Mouse (Mus musculus) limb, embryonic 10.5 days (tissue): ENCODE data around the gene Nradd. TPM values are rescaled to one million over a fixed set of nuclear protein-coding genes. Genes with fewer than 3 reads are reported as not detected.

ENCODE experiments used
- DNase-seq: peaks from one replicate; pipeline ENCODE4 v3.0.0-alpha.2; 2017; ENCODE audit warnings: low spot score
- H3K27ac ChIP-seq: fragments of 300-500 bp; sonication (generic); 2 replicates; pipeline ENCODE4 v1.5.1; 2016; ENCODE audit warnings: mild to moderate bottlenecking
- H3K27me3 ChIP-seq: fragments of 300-500 bp; sonication (generic); 2 replicates; pipeline ENCODE4 v1.6.1; 2016; ENCODE audit warnings: low read depth, mild to moderate bottlenecking; ENCODE audit not compliant: poor library complexity, severe bottlenecking
- H3K36me3 ChIP-seq: fragments of 300-500 bp; sonication (generic); 2 replicates; pipeline ENCODE4 v1.6.1; 2016; ENCODE audit warnings: mild to moderate bottlenecking, moderate library complexity
- H3K4me1 ChIP-seq: fragments of 300-500 bp; sonication (generic); 2 replicates; pipeline ENCODE4 v1.6.1; 2016
- H3K4me3 ChIP-seq: fragments of 300-500 bp; sonication (generic); 2 replicates; pipeline ENCODE4 v1.5.1; 2016; ENCODE audit warnings: mild to moderate bottlenecking, moderate library complexity
- H3K9me3 ChIP-seq: fragments of 300-500 bp; sonication (generic); replicated peaks from 2 replicates; pipeline ENCODE4 v1.6.1; 2016; ENCODE audit warnings: mild to moderate bottlenecking
- WGBS: fragments of 180-500 bp; shearing (Covaris S2); methylation state at CpG from one replicate; pipeline ENCODE4 v1.1.7; 2016; 5-methylcytosine and 5-hydroxymethylcytosine counted together
- polyA plus RNA-seq: library from polyadenylated mRNA; unstranded; fragments of >200 nt; fragmentation: Nextera tagmentation; extraction: Ambion mirVana; gene quantifications from 2 replicates; pipeline ENCODE4 v1.2.1, GENCODE M21; 2016

Gene Nradd
- 52.8 and 60.6 TPM in 2 replicates for polyA plus RNA-seq

DNA sequence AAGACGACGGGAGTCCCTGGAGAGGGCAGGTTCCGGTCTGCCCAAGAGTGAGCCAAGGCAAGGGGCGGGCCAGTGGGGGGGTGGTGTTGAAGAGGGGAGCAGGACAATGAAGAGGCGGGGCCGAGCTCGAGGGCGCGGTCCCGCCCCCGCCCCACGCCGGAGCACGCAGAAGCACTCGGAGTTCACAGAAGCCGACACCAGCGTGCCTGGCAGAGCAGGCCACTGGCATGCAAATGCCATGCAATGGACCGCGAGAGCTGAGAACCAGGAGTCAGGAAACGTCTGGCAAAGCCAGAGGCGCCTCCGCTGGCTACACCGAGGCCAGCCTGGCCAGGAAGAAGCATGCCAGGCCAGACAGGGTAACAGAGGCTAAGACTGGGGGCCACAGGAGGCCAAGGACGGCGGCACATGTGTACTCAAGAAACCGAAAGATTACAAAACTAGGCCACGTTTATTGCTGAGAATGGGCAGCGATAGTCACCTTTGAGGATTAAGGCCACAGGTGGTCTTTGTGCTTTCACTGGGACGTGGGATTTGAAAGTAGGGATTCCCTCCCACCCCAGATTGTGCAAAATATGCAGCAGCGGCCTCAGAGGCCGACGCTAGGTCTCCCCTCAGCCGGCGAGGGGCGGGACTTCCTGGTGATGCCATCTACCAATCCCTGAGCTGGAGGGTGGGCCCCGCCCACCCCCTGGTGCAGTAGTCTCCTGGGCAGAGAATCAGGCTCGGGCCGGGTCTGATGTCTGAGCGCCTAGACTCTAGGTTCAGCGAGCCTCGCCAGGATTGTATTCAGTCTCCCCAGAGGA is at the start of gene Nradd:
Gene Nradd (minus strand): TSS at position 92 of the 806 bp plus-strand sequence.
- peaks cover 26% of the 10 kb centered on the region for H3K27me3 ChIP-seq
- H3K4me3 ChIP-seq, result peak within 1 kb of the TSS; percentile 72
- peaks cover 36% of the 10 kb centered on the region for H3K36me3 ChIP-seq
- peak within 1 kb of the TSS; percentile 92 for H3K27ac ChIP-seq
- H3K9me3 ChIP-seq, result no peaks in the 10 kb centered on the region
- under 1% methylated on average over 41 of the region's 41 CpGs for WGBS
- DNase-seq, result peak; percentile 94
- peaks cover 41% of the 10 kb centered on the region for H3K4me1 ChIP-seq

DNA sequence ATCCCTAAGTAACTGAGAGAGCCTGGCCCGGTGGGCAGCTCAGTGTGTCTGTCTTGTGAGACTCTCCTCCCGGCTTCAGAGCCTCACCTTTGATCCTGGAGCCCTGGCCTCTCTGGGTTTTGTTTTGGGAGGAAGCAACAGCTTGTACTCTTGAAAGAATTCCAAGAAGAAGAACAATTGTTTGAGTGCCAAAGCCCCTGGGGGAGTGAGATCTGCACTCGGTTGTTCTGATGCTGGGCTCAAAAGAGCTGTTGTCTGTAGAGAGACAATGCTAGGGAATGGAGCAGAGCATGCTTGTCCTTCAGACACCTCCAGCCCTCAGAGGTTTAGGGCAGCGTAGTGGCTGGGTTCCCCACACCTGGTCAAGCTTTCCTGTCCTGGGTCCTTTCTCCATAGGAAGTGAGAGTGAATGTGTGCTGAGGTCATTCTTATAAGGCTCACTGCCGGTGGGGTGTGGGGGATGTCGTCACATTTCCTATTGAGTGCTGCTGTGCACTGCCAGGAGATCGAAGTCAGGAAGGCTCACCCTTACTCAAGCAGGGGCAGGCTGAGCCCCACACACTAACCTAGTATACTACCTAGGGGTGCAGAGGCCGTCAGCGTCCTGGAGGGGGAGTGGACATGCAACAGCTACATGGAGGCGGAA is 49.0 kb upstream of the Nradd start:
- Histone ChIP-seq H3K27me3 (no peaks in the 10 kb centered on the region), H3K27ac (peak overlapping the region; percentile 19; the same call in 1 of the 2 replicates), H3K4me1 (peaks cover 24% of the 10 kb centered on the region), H3K4me3 (no peak overlapping the region), H3K36me3 (no peaks in the 10 kb centered on the region), H3K9me3 (no peaks in the 10 kb centered on the region)
- no peak for DNase-seq
- WGBS, result 77% methylated on average over 10 of the region's 10 CpGs

DNA sequence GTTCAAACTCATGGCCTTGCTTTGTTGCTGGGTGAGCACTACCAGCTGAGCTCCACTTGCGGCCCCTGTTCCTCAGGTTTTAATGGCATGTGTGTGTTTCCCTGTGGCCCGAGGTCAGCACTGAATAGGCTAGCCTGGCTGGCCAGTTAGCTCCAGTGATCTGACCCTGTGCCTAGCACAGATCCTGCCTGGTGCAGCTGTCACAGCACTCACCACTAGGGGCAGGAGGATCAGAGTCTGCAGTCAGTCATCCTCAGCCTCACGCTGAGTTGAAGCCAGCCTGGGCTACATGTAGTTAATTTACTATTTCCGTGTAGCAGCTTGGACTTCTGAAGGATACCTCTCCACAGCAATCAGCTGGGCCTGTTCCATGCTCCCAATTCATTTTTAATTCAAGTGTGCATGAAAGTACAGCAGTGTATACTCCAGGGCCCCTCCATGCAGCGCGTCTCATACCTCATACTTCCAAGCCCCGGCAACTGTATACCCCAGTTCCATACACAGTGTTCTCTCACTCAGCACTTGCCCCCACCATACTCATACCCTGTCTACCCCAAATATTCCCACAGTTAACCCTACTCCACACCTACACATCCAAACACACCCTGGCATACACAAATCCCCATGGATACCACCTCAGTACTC is 48.3 kb upstream of the Nradd start:
- no peaks in the 10 kb centered on the region for H3K9me3 ChIP-seq
- WGBS, result 75% methylated on average over 7 of the region's 7 CpGs
- H3K36me3 ChIP-seq, result no peaks in the 10 kb centered on the region
- H3K27me3 ChIP-seq, result no peaks in the 10 kb centered on the region
- peak; percentile 42 for DNase-seq
- no peak overlapping the region for H3K4me3 ChIP-seq
- peaks cover 20% of the 10 kb centered on the region for H3K4me1 ChIP-seq
- H3K27ac ChIP-seq, result peak overlapping the region; percentile 19; the same call in 1 of the 2 replicates

DNA sequence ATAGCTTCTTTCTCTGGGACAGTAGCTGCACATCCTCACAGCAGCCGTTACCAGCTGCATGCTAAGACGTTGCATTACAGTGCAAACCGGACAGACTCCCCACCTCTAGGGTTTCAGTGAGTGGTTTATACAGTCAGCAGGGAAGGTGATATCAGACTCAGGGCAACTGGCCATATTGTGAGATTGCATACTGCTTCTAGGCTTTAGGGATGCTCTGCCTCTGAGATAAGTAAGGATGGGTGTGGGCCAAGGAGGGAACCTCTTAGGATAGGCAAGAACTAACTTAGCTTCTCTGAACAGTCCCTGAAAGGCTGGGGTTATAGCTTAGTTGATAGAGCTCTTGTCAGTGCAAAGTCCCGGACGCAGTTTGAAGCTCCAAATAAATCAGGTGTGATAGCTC is 45.5 kb upstream of the Nradd start:
- Histone ChIP-seq H3K4me1 (peaks cover 27% of the 10 kb centered on the region), H3K9me3 (no peaks in the 10 kb centered on the region), H3K27me3 (no peaks in the 10 kb centered on the region), H3K4me3 (no peak overlapping the region), H3K27ac (no peak overlapping the region), H3K36me3 (no peaks in the 10 kb centered on the region)
- 93% methylated on average over 5 of the region's 5 CpGs for WGBS
- no peak for DNase-seq

DNA sequence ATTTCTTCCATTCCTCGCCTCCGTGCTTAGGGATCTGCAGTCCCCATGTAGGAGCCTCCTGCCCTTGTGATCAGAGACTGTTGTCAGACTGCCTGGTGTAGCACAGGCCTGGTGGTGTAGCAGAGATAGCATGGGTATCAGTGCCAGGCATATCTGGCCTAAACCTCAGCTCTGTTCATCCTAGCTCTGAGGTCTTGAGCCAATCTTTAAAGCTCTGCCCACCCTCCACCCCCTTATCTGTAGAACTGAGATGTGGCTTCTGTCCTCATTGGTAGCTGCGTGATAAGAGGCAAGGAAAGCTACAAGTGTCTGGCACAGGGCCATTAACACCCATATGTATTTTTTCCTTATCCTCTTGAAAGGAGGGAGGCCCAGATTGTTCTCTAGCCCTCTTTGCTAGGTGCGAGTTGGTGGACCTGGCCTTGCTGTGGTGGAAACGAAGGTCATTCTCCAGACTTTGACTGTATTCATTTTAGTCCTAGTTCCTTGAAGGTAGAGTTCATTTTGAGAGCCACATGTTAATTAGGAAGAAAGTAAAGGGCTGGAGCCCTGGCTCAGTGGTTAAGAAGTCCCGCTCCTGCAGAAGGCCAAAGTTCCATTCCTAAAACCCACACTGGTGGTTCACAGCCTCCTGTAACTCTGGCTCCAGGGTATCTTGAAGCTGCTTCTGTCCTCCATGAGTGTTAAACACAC is 44.5 kb upstream of the Nradd start:
- Histone ChIP-seq H3K4me3 (no peak overlapping the region), H3K4me1 (peaks cover 25% of the 10 kb centered on the region), H3K27ac (no peak overlapping the region), H3K27me3 (no peaks in the 10 kb centered on the region), H3K9me3 (no peaks in the 10 kb centered on the region), H3K36me3 (no peaks in the 10 kb centered on the region)
- 95% methylated on average over 6 of the region's 6 CpGs for WGBS
- no peak for DNase-seq

DNA sequence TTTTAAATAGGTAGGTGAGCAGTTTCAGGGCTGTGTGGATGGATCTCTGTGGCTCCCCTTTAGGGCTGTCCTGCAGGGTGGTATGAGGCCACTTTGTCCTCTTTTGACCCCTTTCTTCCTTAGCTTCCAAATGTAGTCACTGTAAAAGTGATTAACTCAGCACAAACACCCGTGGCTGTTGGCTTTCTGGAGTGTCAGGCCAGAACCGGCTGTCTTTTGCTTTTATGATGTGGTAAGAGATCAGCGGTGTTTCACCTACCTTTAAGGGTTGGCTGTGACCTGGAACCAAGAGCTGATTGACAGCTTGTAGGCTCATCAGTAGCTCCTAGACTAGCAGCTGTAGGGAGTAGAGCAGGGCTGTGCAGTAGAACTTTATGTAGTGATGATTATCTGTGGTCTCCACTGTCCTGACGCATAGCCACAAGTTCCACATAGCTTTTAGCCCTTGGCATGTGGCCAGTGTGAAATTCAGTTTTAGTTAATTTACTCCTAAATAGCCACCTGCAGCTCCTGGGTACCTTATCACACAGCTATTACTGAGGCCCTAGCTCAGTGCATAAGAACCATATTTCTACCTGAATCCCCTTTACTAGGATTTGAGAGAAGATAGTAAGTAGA is 43.1 kb upstream of the Nradd start:
- no peaks in the 10 kb centered on the region for H3K9me3 ChIP-seq
- no peaks in the 10 kb centered on the region for H3K36me3 ChIP-seq
- H3K27me3 ChIP-seq, result no peaks in the 10 kb centered on the region
- H3K4me1 ChIP-seq, result peaks cover 22% of the 10 kb centered on the region
- H3K27ac ChIP-seq, result no peak overlapping the region
- no peak overlapping the region for H3K4me3 ChIP-seq
- 68% methylated on average over 4 of the region's 4 CpGs for WGBS
- no peak for DNase-seq

DNA sequence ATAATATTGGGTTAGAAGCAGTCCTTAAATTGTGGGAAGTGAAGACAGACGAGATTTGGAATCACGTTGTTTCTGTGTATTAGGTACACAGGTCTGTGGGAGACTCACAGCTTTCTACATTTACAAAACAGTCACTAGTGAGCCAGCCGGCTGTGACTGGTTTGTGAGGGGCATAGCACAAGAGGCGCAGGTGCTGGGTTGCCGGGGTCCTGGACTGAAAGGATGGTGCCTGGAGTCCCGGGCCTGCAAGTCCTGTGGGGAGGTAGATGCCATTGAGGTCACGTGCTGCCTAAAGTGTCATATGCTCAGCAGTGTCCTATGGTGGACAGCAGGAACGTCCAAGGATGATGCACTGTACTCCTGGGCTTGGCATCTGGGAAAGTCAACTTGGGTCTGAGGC is 42.1 kb upstream of the Nradd start:
- Histone ChIP-seq H3K4me1 (peaks cover 22% of the 10 kb centered on the region), H3K36me3 (no peaks in the 10 kb centered on the region), H3K27me3 (no peaks in the 10 kb centered on the region), H3K9me3 (no peaks in the 10 kb centered on the region), H3K4me3 (no peak overlapping the region), H3K27ac (peak overlapping the region; percentile 50; the same call in 1 of the 2 replicates)
- DNase-seq, result no peak
- WGBS, result 56% methylated on average over 8 of the region's 8 CpGs

DNA sequence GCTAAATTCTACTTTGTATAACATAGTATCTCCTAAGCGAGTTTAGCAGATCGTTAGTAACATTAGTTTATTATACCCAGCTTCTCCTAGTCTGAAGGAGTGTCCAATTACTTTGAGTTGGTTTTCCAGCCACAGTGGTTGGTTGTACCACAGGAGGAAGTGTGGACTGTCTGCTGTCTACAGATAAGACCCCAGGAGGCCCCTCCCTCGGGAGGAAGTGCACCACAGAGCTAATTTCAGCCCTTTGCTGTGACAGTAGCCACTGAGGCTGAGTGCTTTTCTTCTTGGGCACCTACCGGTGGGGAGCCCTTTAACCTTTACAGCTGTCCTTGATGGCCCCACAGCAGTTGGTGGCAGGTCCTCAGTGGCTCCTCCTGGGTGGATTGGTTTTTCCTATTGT is 41.7 kb upstream of the Nradd start:
- H3K4me3 ChIP-seq, result no peak overlapping the region
- H3K27ac ChIP-seq, result peak overlapping the region; percentile 50; the same call in 1 of the 2 replicates
- 22% methylated on average over 4 of the region's 4 CpGs for WGBS
- no peaks in the 10 kb centered on the region for H3K36me3 ChIP-seq
- H3K4me1 ChIP-seq, result peaks cover 18% of the 10 kb centered on the region
- no peaks in the 10 kb centered on the region for H3K27me3 ChIP-seq
- no peak for DNase-seq
- no peaks in the 10 kb centered on the region for H3K9me3 ChIP-seq

DNA sequence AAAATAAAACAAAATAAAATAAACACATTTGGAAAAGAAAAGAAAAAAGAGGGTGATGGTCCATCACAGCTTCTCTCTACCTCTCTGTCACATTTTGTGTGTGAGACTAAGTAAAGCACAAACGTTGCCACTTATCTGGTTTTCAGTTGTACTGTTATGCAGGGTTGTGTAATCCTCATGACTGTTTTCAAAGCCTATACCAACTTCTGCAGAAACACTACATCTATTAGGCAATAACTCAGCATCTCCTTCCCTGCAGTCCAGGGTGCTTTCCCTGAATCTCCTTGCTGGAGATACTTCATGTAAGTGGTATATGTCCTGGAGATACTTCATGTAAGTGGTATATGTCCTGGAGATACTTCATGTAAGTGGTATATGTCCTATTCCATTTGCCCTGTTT is 38.6 kb upstream of the Nradd start:
- no peak overlapping the region for H3K4me3 ChIP-seq
- no peak overlapping the region for H3K27ac ChIP-seq
- peaks cover 10% of the 10 kb centered on the region for H3K36me3 ChIP-seq
- 92% methylated on average over 1 of the region's 1 CpGs for WGBS
- H3K27me3 ChIP-seq, result no peaks in the 10 kb centered on the region
- peaks cover 19% of the 10 kb centered on the region for H3K4me1 ChIP-seq
- H3K9me3 ChIP-seq, result no peaks in the 10 kb centered on the region
- DNase-seq, result no peak

DNA sequence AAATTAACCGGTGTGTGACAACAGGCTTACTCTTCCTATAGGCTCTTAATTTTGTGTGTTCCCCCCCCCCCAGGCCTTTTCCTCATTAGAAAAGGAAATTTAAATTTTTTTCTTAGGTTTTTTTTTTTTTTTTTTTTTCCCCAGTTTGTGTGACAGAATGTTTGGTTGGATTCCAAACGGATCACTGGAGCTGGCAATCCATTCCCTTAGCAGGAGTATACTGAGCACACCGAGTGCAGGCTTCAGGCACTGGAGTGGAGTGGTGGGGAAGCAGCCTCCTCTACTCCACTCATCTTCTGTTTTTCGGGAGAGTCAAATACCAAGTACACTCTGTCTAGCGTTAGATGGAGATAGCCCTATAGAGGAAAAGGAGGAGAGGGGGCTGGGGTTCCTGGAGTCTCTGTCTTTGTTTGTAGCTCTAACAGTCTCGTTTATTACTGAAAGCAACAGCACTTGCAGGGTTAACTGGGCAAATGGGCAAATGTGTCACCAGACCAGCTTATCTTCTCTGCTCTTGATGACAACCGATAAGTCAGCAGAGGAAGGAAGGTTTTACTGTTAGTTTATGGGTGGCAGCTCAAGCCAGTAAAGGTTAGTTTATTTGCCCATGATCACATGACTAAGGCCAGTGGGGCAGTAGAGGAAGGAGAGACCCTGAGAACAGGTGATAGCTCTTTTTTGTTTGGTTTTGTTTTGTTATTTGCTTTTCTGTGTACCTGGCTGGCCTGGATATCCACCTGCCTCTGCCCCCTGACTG is 36.8 kb upstream of the Nradd start:
- no peaks in the 10 kb centered on the region for H3K27me3 ChIP-seq
- H3K4me1 ChIP-seq, result peaks cover 15% of the 10 kb centered on the region
- DNase-seq, result no peak
- no peaks in the 10 kb centered on the region for H3K9me3 ChIP-seq
- H3K36me3 ChIP-seq, result peaks cover 10% of the 10 kb centered on the region
- 74% methylated on average over 7 of the region's 7 CpGs for WGBS
- no peak overlapping the region for H3K4me3 ChIP-seq
- H3K27ac ChIP-seq, result no peak overlapping the region

DNA sequence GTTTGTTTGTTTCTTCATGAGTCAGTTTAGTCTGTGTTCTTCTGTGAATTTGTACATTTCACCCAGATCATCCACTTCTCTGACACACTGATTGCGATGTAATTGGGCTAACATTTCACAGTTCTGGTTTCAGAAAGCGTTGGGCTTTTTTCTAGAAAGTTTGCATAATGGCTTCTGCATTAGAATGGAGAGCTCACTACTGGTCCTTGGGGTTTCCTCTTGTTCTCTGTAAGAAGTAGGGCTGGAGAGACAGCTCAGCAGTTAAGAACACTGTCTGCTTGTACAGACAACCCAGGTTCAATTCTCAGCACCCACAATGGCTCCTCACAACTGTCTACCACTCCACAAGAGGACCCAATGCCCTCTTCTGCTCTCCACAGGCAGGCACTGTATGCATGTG is 36.0 kb upstream of the Nradd start:
- Histone ChIP-seq H3K4me3 (no peak overlapping the region), H3K9me3 (no peaks in the 10 kb centered on the region), H3K36me3 (peaks cover 10% of the 10 kb centered on the region), H3K27ac (no peak overlapping the region), H3K4me1 (peaks cover 18% of the 10 kb centered on the region), H3K27me3 (no peaks in the 10 kb centered on the region)
- 76% methylated on average over 2 of the region's 2 CpGs for WGBS
- DNase-seq, result no peak

DNA sequence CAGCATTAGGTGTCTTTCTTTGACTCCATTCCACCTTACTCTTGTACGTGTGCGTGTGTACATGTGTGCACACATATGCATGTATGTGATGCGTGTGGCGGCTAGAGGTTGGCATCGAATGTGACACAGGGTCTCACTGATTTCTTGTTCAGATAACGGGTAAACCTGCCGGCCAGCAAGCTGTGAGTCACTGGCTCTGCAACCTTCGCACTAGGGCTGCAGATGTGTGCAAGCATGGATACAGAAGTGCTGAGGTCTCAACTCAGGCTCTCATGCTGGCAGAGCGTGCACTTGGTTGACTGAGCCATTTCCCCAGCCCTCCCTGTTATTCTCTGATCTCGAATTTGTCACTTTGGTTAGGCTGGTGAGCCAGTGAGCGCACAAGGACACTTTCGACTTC is 35.3 kb upstream of the Nradd start:
- 90% methylated on average over 12 of the region's 12 CpGs for WGBS
- Histone ChIP-seq H3K9me3 (no peaks in the 10 kb centered on the region), H3K4me1 (peaks cover 23% of the 10 kb centered on the region), H3K27ac (no peak overlapping the region), H3K36me3 (peaks cover 10% of the 10 kb centered on the region), H3K4me3 (no peak overlapping the region), H3K27me3 (no peaks in the 10 kb centered on the region)
- no peak for DNase-seq
